Mouse (Mus musculus) midbrain, embryonic 12.5 days (tissue): Measurements from ENCODE around the gene Fxyd5. TPM values are rescaled to one million over a fixed set of nuclear protein-coding genes. Genes with fewer than 3 reads are reported as not detected.

Experiments
- ATAC-seq: fragments of 200-750 bp; cut with Nextera tagmentation; 2 replicates; pipeline ENCODE4 v1.8.0; 2017; ENCODE audit warnings: low read depth, moderate TSS enrichment, moderate library complexity; ENCODE audit not compliant: low FRiP score
- H3K27ac ChIP-seq: fragments of 300-500 bp; sonication (generic); replicated peaks from 2 replicates; pipeline ENCODE4 v1.5.1; 2016; ENCODE audit warnings: mild to moderate bottlenecking
- H3K27me3 ChIP-seq: fragments of 300-500 bp; sonication (generic); 2 replicates; pipeline ENCODE4 v1.6.1; 2016; ENCODE audit warnings: mild to moderate bottlenecking
- H3K36me3 ChIP-seq: fragments of 300-500 bp; sonication (generic); 2 replicates; pipeline ENCODE4 v1.6.1; 2016
- H3K4me1 ChIP-seq: fragments of 300-500 bp; sonication (generic); 2 replicates; pipeline ENCODE4 v1.6.1; 2016
- H3K4me2 ChIP-seq: fragments of 300-500 bp; sonication (generic); replicated peaks from 2 replicates; pipeline ENCODE4 v1.6.1; 2016; ENCODE audit warnings: mild to moderate bottlenecking, moderate library complexity
- H3K4me3 ChIP-seq: fragments of 300-500 bp; sonication (generic); 2 replicates; pipeline ENCODE4 v1.5.1; 2016; ENCODE audit warnings: mild to moderate bottlenecking
- H3K9ac ChIP-seq: fragments of 300-500 bp; sonication (generic); replicated peaks from 2 replicates; pipeline ENCODE4 v1.6.1; 2016; ENCODE audit warnings: mild to moderate bottlenecking, moderate library complexity
- H3K9me3 ChIP-seq: fragments of 300-500 bp; sonication (generic); 2 replicates; pipeline ENCODE4 v1.6.1; 2016; ENCODE audit warnings: mild to moderate bottlenecking
- WGBS: fragments of 180-500 bp; shearing (Covaris S2); methylation state at CpG from one replicate; pipeline ENCODE4 v1.1.7; 2016; 5-methylcytosine and 5-hydroxymethylcytosine counted together
- polyA plus RNA-seq: library from polyadenylated mRNA; unstranded; fragments of >200 nt; fragmentation: Nextera tagmentation; extraction: Ambion mirVana; gene quantifications from 2 replicates; pipeline ENCODE4 v1.2.1, GENCODE M21; 2016

Gene Fxyd5
- polyA plus RNA-seq, 1 experiment from 2014 or later: 13.2 TPM

DNA sequence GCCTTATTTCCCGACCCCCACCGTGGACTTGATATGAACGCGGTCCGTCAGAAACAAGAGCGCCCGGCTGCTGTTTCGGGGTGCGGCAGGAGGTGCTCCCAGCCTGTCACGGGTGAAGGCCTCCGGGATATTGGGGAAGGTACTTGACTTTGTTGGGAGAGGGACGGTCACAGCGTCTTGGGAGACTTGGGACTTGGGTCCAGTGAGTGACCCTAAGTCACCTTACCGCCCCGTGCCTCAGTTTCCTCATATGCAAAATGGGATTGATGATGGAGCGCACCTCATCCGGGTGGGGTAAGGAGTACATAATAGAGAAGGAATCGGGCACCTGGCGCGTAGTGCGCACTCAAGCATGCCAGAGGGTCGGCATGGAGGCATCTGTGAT lies 10.0 kb upstream of the Fxyd5 start:
- Histone ChIP-seq H3K27ac (no peak overlapping the region), H3K4me2 (peak overlapping the region; percentile 37), H3K9ac (no peak overlapping the region), H3K36me3 (no peaks in the 10 kb centered on the region), H3K27me3 (peaks cover 80% of the 10 kb centered on the region), H3K4me3 (peak overlapping the region; percentile 37), H3K9me3 (no peaks in the 10 kb centered on the region), H3K4me1 (peaks cover 58% of the 10 kb centered on the region)
- ATAC-seq: no peak
- 2% methylated on average over 22 of the region's 22 CpGs for WGBS

DNA sequence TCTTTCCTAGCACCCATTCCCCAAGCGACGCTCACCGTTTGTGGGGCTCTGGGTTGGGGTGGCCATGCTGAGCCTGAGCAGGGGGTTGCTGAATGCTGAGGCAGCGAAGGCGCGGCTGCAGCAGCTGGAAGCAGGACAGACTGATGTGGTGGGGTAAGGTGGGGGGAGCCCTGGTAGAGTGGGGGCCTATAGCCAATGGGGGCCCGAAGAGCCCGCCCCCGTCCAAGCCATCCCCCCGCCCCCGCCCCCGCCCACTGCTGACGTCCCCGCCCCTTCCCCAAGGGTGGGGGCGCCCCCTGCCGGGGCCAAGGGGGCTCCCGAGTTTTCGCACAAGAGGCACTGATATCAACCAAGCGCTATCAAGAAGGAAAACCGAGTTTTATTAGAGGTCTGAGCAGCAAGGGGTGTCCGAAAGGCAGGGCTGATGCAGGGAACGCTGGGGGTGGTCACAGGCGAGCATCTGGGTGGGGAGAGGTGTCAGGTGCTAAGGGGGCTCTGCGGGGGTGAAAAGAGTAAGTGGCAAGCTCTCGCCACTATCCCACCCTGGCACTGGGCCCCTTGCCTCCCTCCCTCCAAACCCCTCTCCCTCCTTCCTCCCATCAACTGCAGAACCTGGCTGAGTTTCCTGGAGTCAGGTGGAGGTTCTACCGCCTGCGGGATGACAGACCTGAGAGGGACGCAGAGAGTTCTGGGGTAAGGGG lies 9.2 kb upstream of the Fxyd5 start, which contains the start of gene Fxyd7:
Fxyd7 (minus strand) TSS at position 147 of the 701 bp plus-strand sequence.
- H3K4me1 ChIP-seq: peaks cover 58% of the 10 kb centered on the region
- ATAC-seq: no peak; the same call in 1 of the 2 replicates

GRCm38 (mm10) chr7:31050921-31051320 lies 8.6 kb upstream of the Fxyd5 start:
- H3K9ac ChIP-seq: 0 out of 2 replicates have a peak overlapping the region, but pooled peaks have one; percentile 15
- peaks cover 58% of the 10 kb centered on the region for H3K4me1 ChIP-seq
- no peak for ATAC-seq

More for the DNA sequence above, 9.2 kb upstream of the Fxyd5 start, which contains the start of gene Fxyd7:
- peak within 1 kb of the TSS; percentile 35; the same call in 1 of the 2 replicates for H3K9ac ChIP-seq
- H3K27ac ChIP-seq: no peak within 1 kb of the TSS
- peaks cover 81% of the 10 kb centered on the region for H3K27me3 ChIP-seq
- H3K36me3 ChIP-seq: no peaks in the 10 kb centered on the region
- H3K4me2 ChIP-seq: peak within 1 kb of the TSS; percentile 55
- no peaks in the 10 kb centered on the region for H3K9me3 ChIP-seq
- peak within 1 kb of the TSS; percentile 37 for H3K4me3 ChIP-seq
- 2% methylated on average over 20 of the region's 28 CpGs for WGBS

GRCm38 (mm10) chr7:31050487-31050886 lies 8.2 kb upstream of the Fxyd5 start:
- ATAC-seq: no peak
- H3K4me1 ChIP-seq: peaks cover 55% of the 10 kb centered on the region
- H3K9ac ChIP-seq: peak overlapping the region; percentile 35; the same call in 1 of the 2 replicates
- H3K36me3 ChIP-seq: no peaks in the 10 kb centered on the region
- H3K27ac ChIP-seq: no peak overlapping the region
- WGBS: 3% methylated on average over 6 of the region's 6 CpGs
- peak overlapping the region; percentile 55 for H3K4me2 ChIP-seq
- H3K27me3 ChIP-seq: peaks cover 82% of the 10 kb centered on the region
- H3K9me3 ChIP-seq: no peaks in the 10 kb centered on the region
- H3K4me3 ChIP-seq: peak overlapping the region; percentile 37

More at GRCm38 (mm10) chr7:31050921-31051320, 8.6 kb upstream of the Fxyd5 start:
- Histone ChIP-seq H3K4me2 (peak overlapping the region; percentile 55), H3K27ac (no peak overlapping the region), H3K27me3 (peaks cover 81% of the 10 kb centered on the region), H3K4me3 (peak overlapping the region; percentile 37), H3K36me3 (no peaks in the 10 kb centered on the region), H3K9me3 (no peaks in the 10 kb centered on the region)
- 2% methylated on average over 9 of the region's 9 CpGs for WGBS

DNA sequence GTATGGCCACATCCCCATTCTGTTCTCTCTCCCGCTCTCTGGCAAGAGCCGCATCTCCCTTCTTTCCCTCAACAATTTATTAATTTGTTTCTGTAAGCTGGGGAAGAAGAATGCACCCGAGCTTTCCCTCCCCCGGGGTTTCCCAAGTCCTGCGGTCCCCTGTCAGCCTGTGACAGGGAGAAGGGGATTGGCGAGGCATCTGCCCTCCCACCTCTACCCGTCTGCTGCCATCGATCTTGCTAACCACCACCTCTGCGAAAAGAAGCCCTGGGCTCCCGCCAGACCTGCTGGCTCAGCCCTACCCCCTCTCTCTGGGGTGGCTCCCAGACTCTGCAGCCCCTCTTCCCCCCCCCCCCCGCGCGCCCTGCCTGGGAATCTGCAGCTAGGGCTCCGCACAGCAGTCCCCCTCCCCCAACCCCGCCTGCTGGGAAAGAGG lies 7.6 kb upstream of the Fxyd5 start:
- Histone ChIP-seq H3K27me3 (peaks cover 82% of the 10 kb centered on the region), H3K9ac (peak overlapping the region; percentile 35; the same call in 1 of the 2 replicates), H3K36me3 (no peaks in the 10 kb centered on the region), H3K27ac (no peak overlapping the region), H3K4me1 (peaks cover 49% of the 10 kb centered on the region), H3K4me3 (peak overlapping the region; percentile 37), H3K4me2 (peak overlapping the region; percentile 55), H3K9me3 (no peaks in the 10 kb centered on the region)
- WGBS: 2% methylated on average over 14 of the region's 15 CpGs
- peak; percentile 28; the same call in 1 of the 2 replicates for ATAC-seq

DNA sequence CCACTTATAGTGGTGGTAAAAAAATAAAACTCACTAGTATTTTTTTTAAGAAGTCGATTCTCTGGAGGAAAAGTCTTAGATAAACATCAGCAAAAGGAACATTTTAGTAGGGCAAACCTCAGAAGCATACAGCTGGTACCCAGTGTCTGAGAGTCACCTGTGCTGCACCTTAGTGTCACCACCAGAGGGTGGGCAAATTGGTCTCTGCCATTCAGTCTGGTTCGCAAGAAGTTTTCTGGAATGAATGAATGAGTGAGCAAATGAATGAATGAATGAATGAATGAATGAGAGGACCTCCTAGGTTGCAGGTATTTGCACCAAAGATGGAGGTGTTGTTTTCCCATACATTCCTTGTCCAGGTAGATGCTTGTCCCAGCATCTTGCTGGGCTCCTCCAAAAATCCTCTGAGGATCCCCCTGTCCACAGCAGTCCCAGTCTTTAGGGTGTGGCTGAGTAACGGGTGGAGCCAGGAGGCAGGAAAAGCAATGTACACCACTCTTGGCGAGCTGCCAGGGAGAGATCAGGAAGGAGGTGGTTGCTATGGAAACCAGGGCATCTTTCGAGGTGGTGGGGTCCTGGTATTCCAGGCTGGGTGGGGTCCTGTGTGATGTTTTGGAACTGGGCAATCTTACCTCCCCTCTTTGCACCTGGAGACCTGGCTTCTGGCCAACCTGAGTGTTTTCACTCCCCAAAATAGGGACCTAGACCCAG lies 7.0 kb upstream of the Fxyd5 start:
- H3K27ac ChIP-seq: no peak overlapping the region
- WGBS: 19% methylated on average over 5 of the region's 5 CpGs

DNA sequence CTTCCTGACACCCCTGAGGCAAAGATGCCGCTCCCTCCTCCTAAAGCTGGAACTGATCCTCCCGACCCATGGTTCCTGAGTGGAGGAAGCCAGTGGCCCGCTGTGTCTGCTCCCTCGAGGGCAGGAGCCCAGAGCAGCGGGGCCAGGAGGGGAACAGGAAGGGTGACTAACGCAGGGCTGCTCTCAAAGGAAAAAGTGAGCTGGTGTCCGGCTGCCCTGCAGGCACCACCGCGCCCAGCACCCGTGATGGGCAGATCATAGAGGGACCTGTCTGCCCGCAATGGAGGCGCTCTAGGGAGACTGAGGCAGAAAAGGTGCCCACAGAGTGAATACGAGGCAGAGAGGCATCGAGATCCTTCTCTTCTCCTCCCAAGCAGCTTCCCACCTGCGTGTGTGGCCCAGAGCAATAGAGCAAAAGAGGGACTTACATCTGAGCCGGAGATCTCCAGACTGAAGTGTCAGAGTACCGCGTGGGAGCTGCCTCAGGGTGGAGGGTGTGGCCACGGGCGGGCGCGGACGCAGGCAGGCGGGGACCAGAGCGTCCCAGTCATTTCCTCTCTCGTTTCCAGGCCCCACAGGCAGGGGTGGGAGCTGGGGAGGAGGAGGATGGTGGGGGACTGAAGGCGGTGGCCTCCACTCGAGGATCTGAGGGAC lies 492 bp downstream of the Fxyd5 start:
- ATAC-seq: no peak
- Histone ChIP-seq H3K36me3 (no peaks in the 10 kb centered on the region), H3K27me3 (peaks cover 57% of the 10 kb centered on the region), H3K4me1 (peaks cover 6% of the 10 kb centered on the region), H3K27ac (no peak overlapping the region), H3K9ac (no peak overlapping the region; the same call in 1 of the 2 replicates), H3K4me2 (peak overlapping the region; percentile 44), H3K4me3 (peak overlapping the region; percentile 24), H3K9me3 (no peaks in the 10 kb centered on the region)
- WGBS: 3% methylated on average over 28 of the region's 28 CpGs

More for the DNA sequence above, 7.0 kb upstream of the Fxyd5 start:
- H3K4me3 ChIP-seq: peak overlapping the region; percentile 37
- peaks cover 82% of the 10 kb centered on the region for H3K27me3 ChIP-seq
- no peak for ATAC-seq
- peaks cover 46% of the 10 kb centered on the region for H3K4me1 ChIP-seq
- peak overlapping the region; percentile 55 for H3K4me2 ChIP-seq
- H3K36me3 ChIP-seq: no peaks in the 10 kb centered on the region
- H3K9ac ChIP-seq: no peak overlapping the region
- H3K9me3 ChIP-seq: no peaks in the 10 kb centered on the region

DNA sequence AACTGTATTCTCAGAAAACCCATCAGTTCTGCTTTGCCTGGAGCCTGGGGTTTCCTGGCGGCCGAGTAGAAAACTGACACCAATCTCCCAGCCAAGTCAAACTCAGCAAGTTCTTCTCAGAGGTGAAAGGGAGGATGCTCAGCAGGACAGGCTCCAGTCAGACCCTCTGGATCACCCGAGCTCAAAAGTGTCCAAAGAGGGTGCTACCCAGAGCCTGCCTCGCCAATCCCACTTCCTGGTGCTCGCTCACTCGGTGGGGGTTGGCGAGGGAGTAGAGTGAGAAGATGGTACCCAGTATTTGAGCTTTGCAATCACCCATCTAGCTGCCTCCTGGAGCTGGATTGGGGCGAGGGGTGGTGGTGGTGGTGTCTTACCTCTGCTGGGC lies 1.3 kb downstream of the Fxyd5 start:
- 43% methylated on average over 8 of the region's 8 CpGs for WGBS
- peaks cover 57% of the 10 kb centered on the region for H3K27me3 ChIP-seq
- H3K4me2 ChIP-seq: no peak overlapping the region
- ATAC-seq: no peak
- H3K36me3 ChIP-seq: no peaks in the 10 kb centered on the region
- H3K9me3 ChIP-seq: no peaks in the 10 kb centered on the region
- peaks cover 6% of the 10 kb centered on the region for H3K4me1 ChIP-seq
- H3K27ac ChIP-seq: no peak overlapping the region
- no peak overlapping the region for H3K4me3 ChIP-seq
- H3K9ac ChIP-seq: no peak overlapping the region

DNA sequence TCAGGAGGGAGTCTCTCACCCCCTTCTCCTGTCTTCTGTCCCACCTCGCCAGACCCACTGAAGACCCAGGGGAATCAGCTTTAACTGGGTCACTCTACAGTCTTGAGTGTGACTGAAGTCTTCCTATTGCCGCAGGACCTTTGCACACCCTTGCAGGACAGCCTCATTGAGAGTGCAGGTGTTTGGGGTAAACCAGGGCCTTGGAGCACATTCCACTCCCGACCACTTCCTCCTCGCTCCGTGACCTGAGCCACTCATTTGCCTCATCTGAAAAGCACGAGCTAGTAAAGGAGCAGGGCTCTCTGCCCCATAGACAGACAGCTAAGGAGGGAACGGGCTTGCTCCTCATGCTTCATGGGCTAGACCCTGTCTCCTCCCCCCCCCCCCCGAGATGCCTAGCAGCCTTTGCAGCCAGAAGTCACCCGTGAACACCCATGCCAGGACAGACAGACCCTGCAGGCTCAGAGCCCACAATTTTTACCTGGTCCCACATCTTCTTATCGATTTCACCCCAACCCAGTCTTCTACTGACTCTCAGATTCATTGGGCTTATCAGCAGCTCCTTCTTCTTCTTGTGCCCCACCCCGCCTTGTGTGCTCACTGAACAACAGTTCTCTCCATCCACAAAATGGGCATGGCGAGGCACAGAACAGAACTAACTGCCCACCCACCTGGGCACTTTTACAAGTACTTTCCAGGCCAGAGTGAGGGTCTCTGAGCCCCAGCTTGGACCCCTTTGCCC lies 1.8 kb downstream of the Fxyd5 start:
- ATAC-seq: no peak
- Histone ChIP-seq H3K4me3 (no peak overlapping the region), H3K4me2 (no peak overlapping the region), H3K36me3 (no peaks in the 10 kb centered on the region), H3K27ac (no peak overlapping the region), H3K4me1 (peaks cover 6% of the 10 kb centered on the region), H3K9me3 (no peaks in the 10 kb centered on the region), H3K27me3 (peaks cover 56% of the 10 kb centered on the region), H3K9ac (no peak overlapping the region)
- 75% methylated on average over 12 of the region's 12 CpGs for WGBS

GRCm38 (mm10) chr7:31039011-31039410 lies 3.3 kb downstream of the Fxyd5 start:
- Histone ChIP-seq H3K9me3 (no peaks in the 10 kb centered on the region), H3K27me3 (peaks cover 41% of the 10 kb centered on the region)
- WGBS: 83% methylated on average over 4 of the region's 4 CpGs

GRCm38 (mm10) chr7:31037675-31038074 lies 4.6 kb downstream of the Fxyd5 start:
- no peak overlapping the region for H3K27ac ChIP-seq
- H3K36me3 ChIP-seq: no peaks in the 10 kb centered on the region
- WGBS: 46% methylated on average over 2 of the region's 2 CpGs
- no peak overlapping the region for H3K4me3 ChIP-seq
- H3K4me1 ChIP-seq: peaks cover 6% of the 10 kb centered on the region
- no peaks in the 10 kb centered on the region for H3K9me3 ChIP-seq
- H3K4me2 ChIP-seq: no peak overlapping the region
- ATAC-seq: no peak
- H3K27me3 ChIP-seq: peaks cover 29% of the 10 kb centered on the region
- no peak overlapping the region for H3K9ac ChIP-seq

More at GRCm38 (mm10) chr7:31039011-31039410, 3.3 kb downstream of the Fxyd5 start:
- H3K9ac ChIP-seq: no peak overlapping the region
- peaks cover 6% of the 10 kb centered on the region for H3K4me1 ChIP-seq
- no peak overlapping the region for H3K27ac ChIP-seq
- no peak overlapping the region for H3K4me3 ChIP-seq
- no peak overlapping the region for H3K4me2 ChIP-seq
- no peak for ATAC-seq
- H3K36me3 ChIP-seq: no peaks in the 10 kb centered on the region
